Mouse (Mus musculus) cerebellum, adult 8-10 months (tissue): Measurements from ENCODE around the gene Serhl.

Source experiments
- DNase-seq: peaks from one replicate; pipeline ENCODE4 v3.0.0; 2022

Serhl gene

GRCm38 (mm10) chr15:83165526-83166315 is 76.4 kb downstream of the Serhl start:
- no peak for DNase-seq
